Mouse (Mus musculus): ENCODE results near the gene Gp5.

- TF ChIP-seq USF1 (IDR thresholded peaks at IDR 0.05; ENCODE audit: low read depth) (no peak), CEBPB (IDR thresholded peaks at IDR 0.05; ENCODE audit: insufficient read depth, poor library complexity, severe bottlenecking) (no peak), MAX (IDR thresholded peaks at IDR 0.05; ENCODE audit: low read depth) (no peak), MYOG (IDR thresholded peaks at IDR 0.05; ENCODE audit: control insufficient read depth in 1 of 3, insufficient read depth in 1 of 3, insufficient read length in 2 of 3, low read depth in 2 of 3) (no peak), POLR2A (IDR thresholded peaks at IDR 0.05; ENCODE audit: insufficient read length, low read depth) (no peak), POLR2AphosphoS2 (IDR thresholded peaks at IDR 0.05; ENCODE audit: insufficient read length, low read depth) (no peak), SRF (IDR thresholded peaks at IDR 0.05; ENCODE audit: control insufficient read depth, insufficient read length, low read depth) (no peak)
Observed at GRCm38 (mm10) chr16:30299711-30300277, 10.8 kb downstream of the Gp5 start.
